Mouse (Mus musculus): ENCODE data around the gene Gng13. TPM values are rescaled to one million over a fixed set of nuclear protein-coding genes. Genes with fewer than 3 reads are reported as not detected.

Gng13 gene
- total RNA-seq (2021) = 1 to 10 TPM in 1 of 2 experiments, not detected in 1; 2.3 TPM

DNA sequence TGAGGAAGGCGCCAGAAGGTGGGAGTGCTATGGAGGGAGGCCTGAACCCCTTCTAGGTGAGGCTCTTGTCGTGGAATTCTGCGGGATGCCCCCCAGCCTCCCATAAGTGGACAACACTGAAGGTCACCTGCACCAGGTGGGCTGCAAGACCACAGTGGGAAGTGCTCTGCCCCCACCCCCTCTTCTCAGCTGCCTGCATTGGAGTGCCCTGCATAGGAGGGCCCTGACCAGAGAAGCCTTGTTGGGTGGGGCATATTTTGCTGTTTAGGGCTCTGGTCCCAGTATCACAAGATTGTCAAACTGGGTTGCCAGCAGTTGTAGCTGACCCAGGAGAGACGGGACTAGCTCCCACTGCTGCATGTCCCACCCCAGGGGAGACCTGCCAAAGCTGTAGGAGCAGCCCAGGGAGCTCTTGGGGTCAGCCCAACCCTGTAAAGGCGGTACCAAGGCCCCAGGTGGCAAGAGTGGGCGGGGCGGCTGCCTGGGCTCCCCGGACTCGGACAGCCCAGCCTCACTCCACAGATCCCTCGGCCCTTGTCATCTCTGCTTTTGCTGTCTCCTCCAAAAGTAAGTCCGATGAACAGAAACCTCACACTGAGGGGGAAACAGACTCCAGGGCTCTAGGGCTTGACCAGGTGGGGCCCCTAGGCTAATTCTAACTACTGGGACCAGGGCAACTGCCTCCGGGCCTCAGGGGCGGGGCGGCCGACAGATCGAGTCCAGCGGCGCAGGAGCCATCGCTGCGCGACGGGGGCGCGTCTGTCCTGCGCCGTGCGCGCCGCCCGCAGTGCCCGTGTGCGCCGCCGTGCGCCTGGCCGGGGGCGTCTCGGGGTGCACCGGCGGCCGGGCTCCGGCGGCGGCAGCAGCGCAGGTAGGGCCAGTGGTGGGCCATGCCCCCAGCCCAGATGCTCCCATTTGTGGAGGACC, at the start of gene Gng13:
Gng13 (plus strand) TSS at position 461 of the 927 bp plus-strand sequence.
- DNase-seq = no peak

DNA sequence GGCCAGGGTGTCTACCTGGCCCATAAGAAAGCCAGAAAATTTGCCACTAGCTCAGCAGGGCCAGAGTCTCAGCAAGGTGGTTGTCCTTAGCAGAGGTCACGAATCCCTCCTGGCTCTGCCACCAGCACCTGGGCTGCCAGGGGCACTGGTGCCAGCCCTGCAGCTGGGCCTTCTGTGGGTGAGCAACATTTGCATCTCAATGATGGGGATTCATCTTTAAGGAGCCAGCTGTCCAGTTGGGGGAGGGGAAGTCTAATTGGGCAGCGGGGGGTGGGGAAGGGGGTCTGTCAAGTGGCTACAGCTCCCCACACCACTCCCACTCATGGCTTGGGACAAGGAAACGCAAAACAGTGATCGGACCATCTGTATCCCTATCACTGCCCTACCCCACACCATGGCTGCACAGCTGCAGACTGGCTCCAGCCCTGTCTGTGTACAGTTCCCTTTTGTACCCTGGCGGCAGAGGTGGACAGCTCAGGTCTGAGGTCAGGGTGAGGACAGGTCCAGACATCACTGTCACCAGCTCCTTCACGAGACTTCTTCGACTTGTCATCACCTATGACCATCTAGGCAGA, 48.4 kb upstream of the Gng13 start:
- no peak for DNase-seq

DNA sequence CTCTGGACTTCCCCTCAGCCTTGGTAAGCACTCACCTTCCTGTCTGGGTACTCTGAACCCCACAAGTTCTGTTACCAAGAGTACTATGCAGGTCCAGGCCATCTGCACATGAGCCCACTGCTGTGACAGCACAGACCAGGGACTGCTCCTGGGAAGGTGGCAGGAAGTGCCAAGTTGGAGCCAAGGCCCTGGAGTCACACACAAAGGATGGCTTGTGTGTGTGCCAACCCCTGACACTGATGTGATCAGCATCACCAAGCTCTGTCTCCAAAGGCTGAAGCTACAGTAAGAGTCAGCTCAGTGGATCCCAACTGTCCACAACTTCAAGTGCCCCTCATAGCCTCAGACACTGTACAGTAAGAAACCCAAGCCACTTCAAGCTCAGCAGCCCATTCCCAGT, 44.0 kb upstream of the Gng13 start:
- DNase-seq = no peak

DNA sequence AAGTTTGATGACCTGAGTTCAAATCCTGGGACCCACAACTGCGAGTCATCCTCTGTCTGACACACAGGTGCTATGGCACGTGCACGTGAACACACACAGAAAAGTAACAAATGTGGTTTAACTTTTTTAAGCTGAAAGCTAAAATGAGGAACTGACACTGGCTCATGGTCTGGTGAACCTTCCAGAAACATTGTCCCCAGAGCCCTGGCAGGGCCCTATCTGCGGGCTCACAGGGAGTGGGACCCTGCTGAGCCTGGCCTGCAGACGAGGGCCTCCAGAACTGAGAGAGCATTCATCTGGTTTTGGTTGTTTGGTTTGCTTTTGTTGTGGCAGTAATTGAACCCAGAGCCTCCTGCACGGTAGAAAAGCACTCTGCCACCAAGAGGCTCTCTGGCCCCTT, 39.0 kb upstream of the Gng13 start:
- DNase-seq = no peak

DNA sequence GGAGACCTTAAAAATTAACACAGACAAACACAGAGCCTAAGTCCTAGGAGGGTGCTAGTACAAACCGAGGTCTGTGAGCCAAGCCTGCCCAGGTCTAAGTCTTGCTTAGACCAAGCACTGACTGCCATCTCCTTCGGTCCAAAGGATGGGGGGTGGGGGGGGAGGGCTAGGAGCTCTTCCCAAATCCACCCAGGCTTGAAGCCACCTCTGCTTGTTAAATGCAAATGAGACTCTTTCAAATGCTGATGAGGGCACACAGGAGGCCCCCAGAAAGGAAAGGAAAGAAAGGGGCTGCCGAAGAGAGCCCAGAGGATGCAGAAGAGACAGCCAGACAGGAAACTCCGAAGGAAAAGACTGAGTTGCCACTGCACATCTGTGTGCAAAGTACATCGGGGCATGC, 37.2 kb upstream of the Gng13 start:
- DNase-seq = no peak

DNA sequence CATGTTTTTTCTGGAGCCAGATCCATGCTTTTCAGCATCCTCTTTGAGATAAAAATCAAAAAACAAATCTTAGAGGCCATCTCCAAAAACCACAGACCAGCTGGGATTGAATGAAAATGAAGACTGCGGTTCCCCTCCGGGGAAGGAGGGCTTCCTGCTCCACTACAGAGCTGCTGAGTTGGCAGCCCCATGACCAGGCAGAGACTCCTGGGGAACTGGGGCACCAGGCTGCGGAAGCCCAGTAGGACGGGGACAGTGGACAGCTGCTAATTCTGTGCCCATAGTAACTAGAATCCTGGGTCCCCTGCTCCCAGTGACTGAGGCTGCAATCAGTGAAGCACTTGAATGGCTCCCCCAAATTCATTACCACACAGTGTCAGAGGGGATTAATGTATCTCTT, 35.3 kb upstream of the Gng13 start:
- DNase-seq = no peak

DNA sequence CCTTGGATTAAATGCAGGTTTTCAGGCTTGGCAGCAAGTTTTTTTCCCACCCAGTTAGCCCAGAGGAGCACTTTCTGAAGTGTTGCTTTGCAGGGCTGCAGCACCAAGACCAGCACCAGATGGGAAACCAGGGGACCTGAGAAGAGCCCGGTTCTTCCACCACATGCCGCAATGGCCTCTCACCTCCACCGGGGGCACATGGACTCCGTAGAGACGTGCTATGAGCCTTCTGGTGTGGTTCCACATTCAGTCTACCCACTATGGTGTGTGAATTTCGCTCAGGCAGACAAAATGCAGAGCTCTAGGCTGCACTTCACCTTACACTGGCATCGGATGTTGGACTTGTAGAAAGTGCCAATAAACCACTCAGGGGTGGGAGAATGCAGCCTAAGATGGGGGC, 30.6 kb upstream of the Gng13 start:
- DNase-seq = no peak

DNA sequence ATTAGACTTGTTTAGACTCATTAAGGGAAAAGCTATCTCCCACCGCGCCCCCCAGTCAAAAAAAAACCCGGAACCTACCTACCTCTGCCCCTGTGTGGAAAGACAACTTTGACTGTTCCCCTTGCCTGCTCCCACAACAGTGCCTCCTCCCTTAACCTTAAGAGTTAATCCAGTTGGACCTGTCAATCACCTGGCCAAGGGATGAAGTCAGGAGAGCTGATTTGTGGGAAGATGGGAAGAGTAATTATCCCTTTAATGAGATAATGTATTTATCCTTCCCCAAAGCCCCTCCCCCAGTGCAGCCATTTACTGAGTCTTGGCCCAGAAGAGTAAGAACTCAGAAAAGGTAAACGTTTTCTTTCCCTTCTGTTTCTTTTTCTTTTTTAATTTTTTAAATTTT, 28.0 kb upstream of the Gng13 start:
- DNase-seq = no peak

DNA sequence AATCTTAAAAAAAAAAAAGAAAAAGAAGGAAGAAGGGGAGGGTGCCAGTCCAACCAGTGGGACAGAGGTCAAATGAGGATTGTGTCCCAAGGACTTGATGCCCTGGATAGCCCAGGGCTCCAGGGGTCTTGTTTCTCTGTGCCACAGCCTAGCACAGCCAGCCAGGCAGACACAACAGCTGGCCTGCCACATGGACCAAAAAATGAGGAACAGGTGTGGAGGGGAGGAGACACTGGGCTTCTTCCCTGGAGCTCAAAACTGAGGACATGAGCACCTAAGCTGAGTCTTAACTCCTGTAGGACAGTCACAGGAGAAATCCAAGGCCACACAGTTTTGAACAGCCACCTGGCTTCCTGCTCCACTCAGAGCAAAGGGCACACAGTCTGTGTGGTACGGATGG, 20.7 kb upstream of the Gng13 start:
- no peak for DNase-seq

DNA sequence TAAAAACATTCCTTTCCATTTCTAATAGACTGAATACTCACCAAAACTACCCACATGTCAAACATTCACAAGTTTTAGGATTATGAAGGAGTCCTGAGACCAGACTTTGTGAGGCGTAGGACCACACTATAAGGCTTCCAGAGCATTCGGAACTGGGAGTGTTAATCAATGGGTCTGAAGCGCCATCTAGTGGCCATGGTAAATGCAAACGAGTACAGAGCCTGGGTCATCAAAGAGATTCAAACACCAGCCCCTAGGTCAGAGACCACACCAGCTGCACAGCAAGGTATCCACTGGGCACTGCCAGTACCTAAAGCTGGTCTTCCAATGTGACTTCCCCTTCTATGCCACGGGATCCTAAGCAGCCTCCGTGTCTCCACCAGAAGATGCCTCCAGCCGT, 18.5 kb upstream of the Gng13 start:
- DNase-seq = peak; percentile 82

DNA sequence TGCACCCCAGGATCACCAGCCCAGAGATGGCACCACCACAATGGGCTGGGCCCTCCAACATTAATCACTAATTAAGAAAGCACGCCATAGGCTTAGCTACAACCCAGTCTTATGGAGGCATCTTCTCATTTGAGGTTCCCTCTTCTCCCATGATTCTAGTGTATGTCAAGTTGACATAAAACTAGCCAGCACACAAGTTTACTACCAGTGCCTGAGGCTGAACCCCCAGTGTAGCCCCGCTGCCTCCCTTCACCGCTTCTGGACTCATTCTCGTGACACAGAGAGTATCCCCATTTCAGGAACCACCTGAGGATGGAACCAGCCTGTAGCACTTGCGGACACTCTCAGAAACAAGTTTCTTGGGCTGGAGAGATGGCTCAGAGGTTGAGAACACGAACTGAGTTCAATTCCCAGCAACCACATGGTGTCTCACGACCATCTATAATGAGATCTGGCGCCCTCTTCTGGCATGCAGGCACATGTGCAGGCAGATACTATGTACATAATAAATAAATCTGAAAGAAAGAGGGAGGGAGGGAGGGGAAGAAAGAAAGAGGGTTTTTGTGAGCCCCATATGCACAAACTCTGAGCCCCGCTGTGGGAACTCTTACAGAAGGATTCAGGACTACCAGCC, 16.0 kb upstream of the Gng13 start:
- DNase-seq = no peak

DNA sequence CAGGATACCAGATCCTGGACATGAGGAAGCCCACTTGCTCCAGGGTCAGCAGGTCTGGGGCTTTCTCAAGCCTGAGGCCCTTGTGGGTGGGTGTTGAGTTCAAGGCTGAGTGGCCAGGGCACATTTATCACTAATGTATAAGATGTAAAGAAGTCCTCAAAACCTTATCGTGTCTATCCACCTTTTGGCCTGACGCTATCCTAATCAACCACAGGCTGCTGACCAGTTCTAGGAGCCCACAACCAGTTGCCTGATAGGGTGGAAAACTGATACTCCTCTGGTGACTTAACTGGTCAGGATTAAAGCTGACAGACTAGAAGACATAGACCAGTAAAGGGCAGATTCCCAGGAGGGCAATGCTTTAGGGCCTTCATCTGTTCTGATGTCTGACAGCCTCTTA, 7.0 kb upstream of the Gng13 start:
- no peak for DNase-seq

DNA sequence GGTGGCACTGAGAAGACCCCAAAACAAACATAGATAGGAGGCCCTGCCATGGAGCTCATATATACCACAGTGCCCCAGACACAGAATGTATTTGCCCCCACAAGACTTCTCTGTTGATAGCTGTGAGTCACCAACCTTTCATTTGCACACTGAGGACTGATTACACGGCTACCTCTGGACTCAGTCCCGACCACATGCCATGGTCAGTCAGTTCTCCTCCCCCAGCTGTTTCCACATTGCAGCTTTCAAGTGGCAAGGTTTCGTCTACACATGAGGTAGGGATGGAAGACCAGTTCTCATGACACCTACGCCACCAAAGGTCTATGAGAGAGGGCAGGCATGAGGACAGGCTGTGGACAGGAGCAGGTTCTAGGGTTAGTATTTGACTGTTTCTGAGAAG, 5.8 kb upstream of the Gng13 start:
- DNase-seq = no peak

DNA sequence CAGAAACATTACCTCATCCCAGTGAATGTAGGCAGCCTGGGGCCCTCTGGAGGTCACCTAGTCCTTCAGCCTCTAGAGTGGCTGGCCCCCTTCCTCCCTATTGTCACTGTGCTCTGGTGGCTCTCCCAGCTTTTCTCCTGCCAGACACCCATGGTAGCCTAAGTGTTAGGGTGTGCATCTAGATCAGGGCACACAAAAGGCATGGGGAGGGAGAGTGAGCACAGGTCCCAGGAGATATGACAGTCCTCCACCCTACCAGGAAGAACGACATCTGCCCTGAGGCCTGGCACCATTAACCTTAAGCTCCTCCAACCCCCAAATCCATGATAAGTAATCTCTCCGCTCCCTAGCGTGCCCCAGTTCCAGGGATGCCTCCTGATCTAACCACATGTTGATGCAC, 1.3 kb upstream of the Gng13 start:
- no peak for DNase-seq

DNA sequence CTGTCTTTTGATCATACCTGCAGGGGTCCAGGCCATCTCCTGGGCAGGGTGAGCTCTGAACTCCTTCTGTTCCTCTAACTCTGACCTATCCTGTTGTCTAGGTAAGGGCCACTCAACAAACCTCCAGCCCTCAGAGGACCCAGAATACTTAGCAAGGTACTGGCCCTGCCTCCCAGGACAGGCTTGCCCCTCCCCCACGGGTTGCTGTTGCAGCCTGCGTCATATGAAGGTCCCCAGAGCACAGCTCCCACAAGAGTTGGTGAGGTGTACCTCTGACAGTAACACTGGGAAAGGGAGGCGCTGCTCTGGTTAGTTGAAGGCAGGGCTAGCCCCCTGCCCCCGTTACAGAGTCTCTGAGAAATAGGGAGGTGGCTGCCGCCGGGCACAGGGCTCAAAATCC, 841 bp upstream of the Gng13 start:
- no peak for DNase-seq

DNA sequence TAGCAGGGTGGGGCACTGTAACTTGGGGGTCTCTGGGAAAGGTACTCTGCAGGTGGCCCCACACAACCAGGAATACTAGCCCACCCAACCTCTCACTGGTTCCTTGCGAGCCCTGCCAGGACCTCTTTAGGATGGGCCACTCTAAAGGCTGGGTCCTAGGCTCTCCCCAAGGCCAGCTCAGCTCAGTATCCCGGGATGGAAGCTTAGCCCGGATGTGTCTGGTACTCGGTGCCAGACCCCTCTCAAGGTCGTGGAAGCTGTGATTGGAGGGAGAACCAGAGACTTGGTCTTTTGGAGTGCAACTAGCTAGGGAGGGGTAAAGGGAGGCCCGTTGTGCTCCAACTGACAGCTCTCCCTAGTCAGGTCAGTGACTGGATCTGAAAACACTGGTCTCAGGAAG, 720 bp downstream of the Gng13 start:
- no peak for DNase-seq

DNA sequence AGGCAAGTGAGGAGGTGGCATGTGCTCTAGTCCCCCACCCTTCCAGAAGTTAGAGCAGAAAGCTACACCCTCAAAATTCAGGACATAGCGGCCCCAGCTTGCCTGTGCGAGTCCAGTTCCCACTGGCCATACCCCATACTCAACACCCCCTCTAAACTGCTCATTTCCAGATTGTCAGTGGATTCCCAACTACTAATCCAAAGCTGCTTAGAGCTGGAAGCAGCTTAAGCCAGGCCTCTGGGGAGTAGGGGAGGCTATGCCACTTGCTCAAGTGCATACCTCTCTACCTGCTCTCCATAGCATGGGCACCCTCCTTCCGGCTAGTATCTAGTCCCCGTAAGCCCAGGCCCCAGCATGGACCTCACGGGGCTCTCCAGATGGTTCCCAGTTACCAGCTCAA, 4.5 kb downstream of the Gng13 start:
- no peak for DNase-seq

DNA sequence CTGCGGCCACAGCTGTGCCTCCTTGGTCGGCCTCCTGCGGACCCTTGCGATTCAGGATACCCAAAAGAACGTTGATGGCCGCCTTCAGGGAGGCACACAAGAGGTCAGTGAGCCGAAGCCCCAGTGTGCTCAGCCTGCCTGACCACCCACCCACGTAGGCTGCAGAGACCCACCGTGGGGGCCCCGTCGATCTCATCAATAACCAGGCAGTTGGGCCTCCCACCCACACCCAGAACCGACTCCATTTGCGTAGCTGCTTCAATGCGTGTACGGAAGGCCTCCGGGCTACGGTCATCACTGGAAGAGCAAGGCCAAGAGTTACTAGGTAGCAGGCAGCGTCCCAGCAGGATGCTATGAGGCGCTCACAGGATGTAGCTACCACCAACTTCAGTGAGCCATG, 6.5 kb downstream of the Gng13 start:
- no peak for DNase-seq

DNA sequence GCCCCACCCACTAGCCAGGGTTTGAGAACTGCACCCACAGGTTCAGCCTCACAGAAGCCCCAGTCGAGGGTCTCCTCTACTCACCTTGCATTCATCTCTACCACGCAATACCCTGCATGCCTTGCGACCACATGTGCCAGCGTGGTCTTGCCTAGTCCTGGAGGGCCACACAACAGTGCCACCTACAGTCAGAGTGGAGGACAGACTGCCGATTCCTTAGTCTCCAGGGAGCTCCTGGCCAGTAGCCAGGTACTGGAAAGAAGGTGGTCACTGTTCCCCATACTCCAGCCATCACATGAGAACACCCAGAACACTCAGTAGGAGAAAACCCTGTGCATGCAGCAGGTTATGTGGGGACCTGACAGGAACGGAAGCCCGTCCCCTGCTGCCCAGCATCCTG, 6.9 kb downstream of the Gng13 start:
- no peak for DNase-seq

DNA sequence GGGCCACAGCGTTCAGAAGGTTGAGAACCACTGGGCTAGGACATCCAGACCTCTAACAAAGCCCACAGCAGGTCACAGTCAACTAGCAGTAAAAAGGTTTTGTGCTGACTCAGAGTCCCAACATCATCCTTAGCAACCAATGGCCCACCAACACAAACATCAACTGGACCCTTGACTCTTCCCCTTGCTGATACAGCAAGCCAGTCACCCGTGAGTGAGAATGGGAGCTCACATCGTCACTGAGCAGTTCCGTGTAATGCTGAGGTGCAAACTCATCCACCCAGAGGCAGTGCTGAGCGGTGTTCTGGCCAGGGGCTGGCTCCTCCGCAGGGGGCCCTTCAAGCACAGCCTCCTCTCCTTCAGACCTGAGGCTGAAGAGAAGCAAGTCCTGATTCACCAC, 8.3 kb downstream of the Gng13 start:
- no peak for DNase-seq

DNA sequence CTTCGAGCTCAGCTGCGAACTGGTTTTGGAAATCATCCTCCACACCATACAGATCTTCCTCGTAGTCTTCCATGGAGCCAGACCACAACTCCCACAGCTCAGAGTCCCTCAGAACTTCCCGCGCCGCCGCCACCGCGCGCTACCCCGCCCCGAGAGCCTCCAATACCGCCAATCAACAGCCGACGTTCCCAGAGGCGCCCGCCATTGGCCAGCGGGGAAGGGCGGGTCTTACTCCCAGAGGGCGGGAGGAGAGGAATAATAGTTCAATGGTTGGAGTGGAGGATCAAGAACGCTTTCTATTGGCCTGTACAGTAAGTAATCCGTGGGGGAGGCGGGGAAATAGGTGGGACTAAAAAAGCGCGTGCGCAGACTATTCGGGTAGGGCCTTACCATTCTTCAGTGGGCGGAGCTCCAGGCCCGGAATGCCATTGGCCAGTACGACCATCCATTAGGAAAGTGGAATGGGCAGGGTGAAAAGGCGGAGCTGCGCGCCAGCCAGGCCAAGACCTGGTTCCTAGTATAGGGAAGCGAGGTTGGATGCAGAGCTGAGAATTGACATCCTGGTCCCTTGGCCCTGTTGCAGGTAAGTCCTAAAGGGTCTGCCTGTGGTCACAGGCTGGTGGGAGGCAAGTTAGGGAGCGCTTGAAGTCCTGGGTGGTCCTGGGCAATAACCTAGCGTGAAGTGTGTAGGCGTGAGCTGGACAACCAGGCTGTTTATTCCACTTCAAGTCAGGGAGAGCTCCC, 10.5 kb downstream of the Gng13 start, which contains the start of the genes Chtf18 and Rpusd1:
Chtf18 (minus strand) TSS at position 155 of the 744 bp plus-strand sequence.
Rpusd1 (plus strand) TSS at position 406 of the 744 bp plus-strand sequence.
- peak; percentile 99 for DNase-seq

DNA sequence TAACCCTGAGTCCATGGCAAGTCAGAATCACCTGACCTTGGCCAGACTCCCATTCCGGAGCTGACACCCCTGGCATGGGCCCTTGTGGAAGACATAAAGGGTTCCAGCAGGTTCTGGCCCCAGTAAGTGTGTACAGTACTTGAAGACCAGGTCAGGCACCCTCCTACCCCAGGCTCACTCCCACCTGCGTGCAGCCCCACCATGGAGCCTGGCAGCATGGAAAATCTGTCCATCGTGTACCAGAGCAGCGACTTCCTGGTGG, 11.0 kb downstream of the Gng13 start:
- DNase-seq = peak; percentile 42

DNA sequence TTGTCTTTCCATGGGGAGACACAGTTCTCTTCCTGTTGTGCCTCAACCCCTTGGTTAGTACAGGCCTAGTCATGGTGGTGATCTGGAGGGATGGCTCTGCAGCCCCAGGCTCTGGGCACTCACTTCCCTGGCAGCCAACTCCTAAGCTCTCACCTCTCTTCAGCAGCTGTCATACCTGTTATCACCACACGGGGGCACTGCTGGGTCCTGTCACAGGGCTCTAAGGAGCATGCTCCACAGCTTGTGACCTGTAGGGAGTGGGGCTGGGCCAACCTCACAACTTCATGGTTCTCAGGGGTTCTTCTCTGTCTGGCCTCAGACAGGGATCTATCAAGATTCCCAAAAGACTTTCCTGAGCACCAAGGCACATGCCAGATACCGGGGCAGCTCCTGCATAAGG, 15.1 kb downstream of the Gng13 start:
- peak; percentile 91 for DNase-seq

All from heart, postnatal 4 days (tissue).